Mouse (Mus musculus) hematopoietic multipotent progenitor cell, adult 10-12 weeks (in vitro differentiated cells): ENCODE data around the gene Prdx6. TPM values are rescaled to one million over a fixed set of nuclear protein-coding genes. Genes with fewer than 3 reads are reported as not detected.

Source experiments
- polyA plus RNA-seq: library from polyadenylated mRNA; stranded (reverse); fragments of >175 nt; gene quantifications from 2 replicates; pipeline ENCODE4 v1.2.3, GENCODE M21; 2012; ENCODE audit warnings: low replicate concordance

Gene Prdx6
- polyA plus RNA-seq = 5.3 and 14.8 TPM in 2 replicates

GRCm38 (mm10) chr1:161250604-161251416, at the start of gene Prdx6:
Prdx6 (minus strand) TSS chr1:161251219.

Other genes starting within 250 kb of the Prdx6 start
- gene Zbtb37, start 216.4 kb downstream of the Prdx6 start, polyA plus RNA-seq = 0.36 and 1.2 TPM in 2 replicates
- gene Dars2, start 180.6 kb downstream of the Prdx6 start, polyA plus RNA-seq = 1.3 and 2.1 TPM in 2 replicates
- 6.3 and 9.5 TPM in 2 replicates for gene Cenpl, start 180.5 kb downstream of the Prdx6 start, polyA plus RNA-seq
- 1.3 and 2.2 TPM in 2 replicates for gene Klhl20, start 119.7 kb downstream of the Prdx6 start, polyA plus RNA-seq
- gene Ankrd45, start 108.5 kb downstream of the Prdx6 start, polyA plus RNA-seq = not detected in 2 replicates
- gene Tex50, start 91.9 kb downstream of the Prdx6 start, polyA plus RNA-seq = not detected in 2 replicates
- 0.12 TPM in 1 of 2 replicates, not detected in the other for gene Tnfsf4, start 144.2 kb upstream of the Prdx6 start, polyA plus RNA-seq
- not detected in 2 replicates for gene Tnfsf18, start 243.4 kb upstream of the Prdx6 start, polyA plus RNA-seq